Mouse (Mus musculus) liver, embryonic 16.5 days (tissue): ENCODE measurements around the gene Calhm2. TPM values are rescaled to one million over a fixed set of nuclear protein-coding genes. Genes with fewer than 3 reads are reported as not detected.

Source experiments
- ATAC-seq: fragments of 200-750 bp; cut with Nextera tagmentation; 2 replicates; pipeline ENCODE4 v1.8.0; 2017; ENCODE audit warnings: low read depth, mild to moderate bottlenecking, moderate number of reproducible peaks, moderate library complexity
- H3K27ac ChIP-seq: fragments of 300-500 bp; sonication (generic); 2 replicates; pipeline ENCODE4 v1.5.1; 2014; ENCODE audit warnings: mild to moderate bottlenecking, low read length
- H3K27me3 ChIP-seq: fragments of 300-500 bp; sonication (generic); 2 replicates; pipeline ENCODE4 v1.6.1; 2014; ENCODE audit warnings: low read depth, low read length, mixed read lengths; ENCODE audit not compliant: control insufficient read depth, insufficient read depth
- H3K36me3 ChIP-seq: fragments of 300-500 bp; sonication (generic); 2 replicates; pipeline ENCODE4 v1.6.1; 2014; ENCODE audit warnings: mild to moderate bottlenecking; ENCODE audit not compliant: control insufficient read depth, insufficient read depth
- H3K4me1 ChIP-seq: fragments of 300-500 bp; sonication (generic); 2 replicates; pipeline ENCODE4 v1.6.1; 2014; ENCODE audit warnings: low read depth, low read length, mixed read lengths; ENCODE audit not compliant: control insufficient read depth
- H3K4me2 ChIP-seq: fragments of 300-500 bp; sonication (generic); 2 replicates; pipeline ENCODE4 v1.6.1; 2014; ENCODE audit warnings: low read depth, low read length, mixed read lengths
- H3K4me3 ChIP-seq: fragments of 300-500 bp; sonication (generic); 2 replicates; pipeline ENCODE4 v1.5.1; 2014; ENCODE audit warnings: low read depth, mild to moderate bottlenecking, low read length
- H3K9ac ChIP-seq: fragments of 300-500 bp; sonication (generic); 2 replicates; pipeline ENCODE4 v1.6.1; 2014; ENCODE audit warnings: low read depth, low read length
- H3K9me3 ChIP-seq: fragments of 300-500 bp; sonication (generic); replicated peaks from 2 replicates; pipeline ENCODE4 v1.6.1; 2016; ENCODE audit warnings: low read length; ENCODE audit not compliant: control insufficient read depth
- WGBS: fragments of 180-500 bp; shearing (Covaris S2); extraction: QIAGEN DNeasy Blood & Tissue Kit; methylation state at CpG from one replicate; pipeline ENCODE4 v1.1.7; 2014; ENCODE audit not compliant: insufficient replicate concordance; 5-methylcytosine and 5-hydroxymethylcytosine counted together
- polyA plus RNA-seq: library from polyadenylated mRNA; unstranded; fragments of >200 nt; fragmentation: Nextera tagmentation; extraction: Ambion mirVana; gene quantifications from 2 replicates; pipeline ENCODE4 v1.2.1, GENCODE M21; 2015

Calhm2 gene
- 1.9 and 2.0 TPM in 2 replicates for polyA plus RNA-seq

GRCm38 (mm10) chr19:47137771-47138421 is at the start of gene Calhm2:
TSS of gene Calhm2 (minus strand) at chr19:47138294.
- Histone ChIP-seq H3K27ac (peak within 1 kb of the TSS; percentile 72), H3K36me3 (no peaks in the 10 kb centered on the region), H3K9me3 (no peaks in the 10 kb centered on the region), H3K4me2 (peak within 1 kb of the TSS; percentile 43), H3K27me3 (peaks cover 3% of the 10 kb centered on the region), H3K4me1 (peaks cover 6% of the 10 kb centered on the region), H3K9ac (peak within 1 kb of the TSS; percentile 39; the same call in 1 of the 2 replicates), H3K4me3 (peak within 1 kb of the TSS; percentile 48)
- ATAC-seq = 0 out of 2 replicates have a peak, but pooled peaks have one; percentile 5
- WGBS = 4% methylated on average over 28 of the region's 28 CpGs

DNA sequence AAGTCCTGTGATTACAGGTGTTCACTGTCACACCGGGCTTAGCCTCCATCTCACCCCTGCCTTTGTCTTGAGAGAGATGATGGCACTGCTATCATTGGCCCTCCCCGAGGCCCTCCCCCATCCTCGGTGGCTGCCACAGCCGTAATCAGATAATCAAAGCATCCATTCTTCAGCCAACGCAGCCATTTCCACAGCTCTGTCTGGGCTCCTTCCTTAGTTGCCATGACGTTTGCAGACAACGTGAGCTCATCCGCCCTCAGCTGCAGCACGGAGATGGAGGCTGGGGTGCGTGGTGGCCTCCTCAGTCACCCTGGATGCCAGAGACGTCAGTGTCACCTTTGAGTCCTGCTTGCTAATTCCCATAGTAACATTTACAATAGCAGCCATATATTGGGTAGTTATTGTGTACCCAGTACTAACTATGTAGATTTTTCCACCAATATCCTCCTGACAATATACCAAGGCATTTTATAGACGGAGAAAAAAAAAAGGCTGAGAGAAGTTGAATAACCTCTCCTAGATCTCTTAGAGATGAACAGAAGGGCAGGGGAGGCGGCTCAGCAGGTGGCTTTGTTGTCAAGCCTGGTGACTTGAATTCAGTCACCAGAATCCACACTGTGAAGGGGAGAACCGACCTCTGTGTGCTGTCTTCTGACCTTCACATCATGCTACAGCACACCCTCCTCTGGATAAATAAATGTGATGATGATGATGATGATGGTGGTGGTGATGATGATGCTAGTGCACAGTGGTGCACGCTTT is 48.6 kb upstream of the Calhm2 start:
- Histone ChIP-seq H3K27ac (no peak overlapping the region), H3K4me2 (no peak overlapping the region), H3K36me3 (no peaks in the 10 kb centered on the region), H3K9ac (no peak overlapping the region), H3K9me3 (no peaks in the 10 kb centered on the region), H3K4me1 (no peaks in the 10 kb centered on the region), H3K27me3 (no peaks in the 10 kb centered on the region; the same call in 1 of the 2 replicates), H3K4me3 (no peak overlapping the region)
- 37% methylated on average over 15 of the region's 15 CpGs for WGBS
- no peak for ATAC-seq

DNA sequence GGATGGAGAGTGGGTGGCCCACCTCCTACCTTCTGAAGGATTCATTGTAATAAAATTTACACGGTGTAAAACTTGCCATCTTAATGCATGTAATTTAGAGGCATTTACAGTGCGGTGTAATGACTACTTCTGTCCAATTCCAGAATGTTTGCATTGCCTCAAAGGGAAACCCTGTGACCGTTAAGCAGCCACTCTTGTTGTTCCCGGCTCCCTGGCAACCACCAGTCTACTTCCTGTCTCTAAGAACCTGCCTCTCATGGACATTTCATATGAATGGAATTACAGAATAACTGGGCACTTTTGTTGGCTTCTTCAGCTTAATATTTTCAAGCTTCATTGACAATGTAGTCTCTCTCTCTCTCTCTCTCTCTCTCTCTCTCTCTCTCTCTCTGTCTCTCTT is 46.6 kb upstream of the Calhm2 start:
- Histone ChIP-seq H3K4me3 (no peak overlapping the region), H3K27me3 (peaks cover 14% of the 10 kb centered on the region), H3K9me3 (no peaks in the 10 kb centered on the region), H3K4me1 (no peaks in the 10 kb centered on the region), H3K36me3 (no peaks in the 10 kb centered on the region), H3K4me2 (no peak overlapping the region), H3K9ac (no peak overlapping the region), H3K27ac (no peak overlapping the region)
- no peak for ATAC-seq
- 28% methylated on average over 4 of the region's 4 CpGs for WGBS

DNA sequence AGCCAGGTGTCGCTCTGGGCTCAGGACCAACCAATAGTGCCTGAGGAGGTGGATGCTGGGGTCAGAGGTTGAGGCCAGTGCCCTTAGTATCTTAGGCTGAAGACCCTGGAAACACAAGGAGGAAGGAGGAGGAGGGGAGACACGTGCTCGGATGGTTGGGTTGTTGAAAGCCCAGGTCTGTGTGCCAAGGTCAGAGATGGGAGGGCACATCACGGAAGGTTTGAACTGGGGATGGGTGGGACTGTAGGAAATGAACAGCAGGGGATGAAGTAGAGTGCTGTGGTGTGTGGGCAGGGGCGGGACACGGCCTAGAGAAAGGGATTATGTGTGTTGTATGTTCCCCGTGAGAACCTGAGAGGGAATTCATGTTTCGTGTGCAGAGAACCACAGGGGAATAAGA is 46.1 kb upstream of the Calhm2 start:
- 47% methylated on average over 8 of the region's 8 CpGs for WGBS
- ATAC-seq = no peak
- Histone ChIP-seq H3K36me3 (no peaks in the 10 kb centered on the region), H3K27me3 (peaks cover 19% of the 10 kb centered on the region), H3K4me1 (no peaks in the 10 kb centered on the region; the same call in 1 of the 2 replicates), H3K27ac (no peak overlapping the region), H3K9me3 (no peaks in the 10 kb centered on the region), H3K9ac (no peak overlapping the region), H3K4me2 (no peak overlapping the region), H3K4me3 (no peak overlapping the region)

DNA sequence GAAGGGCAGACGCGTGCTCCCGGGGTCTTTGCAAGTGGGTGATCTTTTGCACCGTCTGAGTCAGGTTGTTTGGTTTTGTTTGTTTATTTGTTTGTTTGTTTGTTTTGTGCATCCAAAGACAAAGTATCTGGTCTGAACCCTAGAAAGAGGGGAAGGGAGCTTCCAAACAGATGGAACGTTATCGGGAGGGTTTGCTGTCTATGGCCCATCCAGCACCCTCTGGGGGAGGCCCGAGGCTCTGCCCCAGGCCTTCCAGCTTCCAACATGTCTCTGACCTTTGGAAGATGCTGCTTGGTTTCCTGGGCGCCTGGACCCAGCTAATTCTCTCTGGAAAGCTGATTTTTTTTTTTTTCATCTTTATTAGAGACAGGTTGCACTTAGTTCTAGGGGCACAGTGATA is 41.9 kb upstream of the Calhm2 start:
- Histone ChIP-seq H3K4me1 (no peaks in the 10 kb centered on the region; the same call in 1 of the 2 replicates), H3K4me3 (no peak overlapping the region), H3K9me3 (no peaks in the 10 kb centered on the region), H3K9ac (no peak overlapping the region), H3K36me3 (no peaks in the 10 kb centered on the region), H3K4me2 (no peak overlapping the region), H3K27me3 (peaks cover 40% of the 10 kb centered on the region), H3K27ac (no peak overlapping the region)
- ATAC-seq = no peak
- WGBS = 15% methylated on average over 8 of the region's 8 CpGs

- no peak for ATAC-seq
- no peaks in the 10 kb centered on the region; the same call in 1 of the 2 replicates for H3K4me1 ChIP-seq
- H3K4me3 ChIP-seq = peak overlapping the region; percentile 56
- peaks cover 40% of the 10 kb centered on the region for H3K27me3 ChIP-seq
- H3K9ac ChIP-seq = no peak overlapping the region
- WGBS = 2% methylated on average over 26 of the region's 42 CpGs
- H3K27ac ChIP-seq = no peak overlapping the region
- H3K36me3 ChIP-seq = no peaks in the 10 kb centered on the region
- peak overlapping the region; percentile 79 for H3K4me2 ChIP-seq
- H3K9me3 ChIP-seq = no peaks in the 10 kb centered on the region
These were observed 41.2 kb upstream of the Calhm2 start for GRCm38 (mm10) chr19:47179272-47179809.

DNA sequence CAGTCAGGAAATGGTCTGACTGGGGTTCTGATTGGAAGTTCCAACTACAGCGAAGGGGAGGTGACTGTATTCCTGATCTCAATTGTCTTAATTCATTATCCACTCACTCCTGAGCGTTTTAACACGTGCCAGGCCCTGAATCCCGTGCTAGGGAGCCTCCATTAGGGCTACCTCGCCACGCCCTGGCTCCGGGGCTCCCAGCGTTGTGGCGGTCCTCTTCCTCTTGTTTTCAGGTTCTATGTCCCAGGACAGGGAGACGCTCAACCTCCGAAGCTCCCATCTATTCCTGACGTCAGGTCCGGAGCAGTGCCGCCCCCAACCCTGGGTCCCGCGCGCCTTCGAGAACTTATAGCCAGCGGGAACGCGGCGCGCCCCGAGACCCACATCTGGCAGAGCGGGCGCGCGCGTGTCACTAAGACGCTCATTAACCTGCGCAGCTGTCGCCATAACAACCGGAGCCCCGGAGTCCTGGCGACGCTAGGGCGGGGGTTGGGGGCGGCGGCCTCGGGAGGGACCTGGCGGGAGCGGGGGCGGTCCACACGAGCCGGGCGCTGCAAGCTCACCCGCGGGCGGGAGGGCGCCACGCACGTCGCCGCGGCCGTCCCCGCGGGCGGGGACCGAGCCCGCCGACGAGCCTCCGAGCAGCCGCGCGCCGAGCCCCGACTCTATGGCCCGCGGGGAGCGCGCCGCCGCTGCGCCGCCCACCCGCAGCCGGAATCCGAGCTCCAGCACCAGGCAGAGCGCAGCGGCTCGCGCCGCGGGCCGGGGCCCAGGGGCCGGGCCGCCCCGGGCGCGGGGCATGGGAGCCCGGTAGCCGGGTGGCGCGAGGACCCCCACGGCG is 40.6 kb upstream of the Calhm2 start, which contains the start of gene Neurl1a:
Neurl1a (plus strand) TSS at position 390 of the 841 bp plus-strand sequence.
- ATAC-seq = no peak
- Histone ChIP-seq H3K27me3 (peaks cover 40% of the 10 kb centered on the region), H3K9me3 (no peaks in the 10 kb centered on the region), H3K36me3 (no peaks in the 10 kb centered on the region), H3K4me3 (peak within 1 kb of the TSS; percentile 56), H3K4me1 (no peaks in the 10 kb centered on the region; the same call in 1 of the 2 replicates), H3K27ac (no peak within 1 kb of the TSS), H3K4me2 (peak within 1 kb of the TSS; percentile 79), H3K9ac (no peak within 1 kb of the TSS)
- WGBS = under 1% methylated on average over 58 of the region's 98 CpGs

- Histone ChIP-seq H3K27me3 (peaks cover 40% of the 10 kb centered on the region), H3K9me3 (no peaks in the 10 kb centered on the region)
- no peak for ATAC-seq
These were observed 39.9 kb upstream of the Calhm2 start for GRCm38 (mm10) chr19:47178001-47178400.

More at GRCm38 (mm10) chr19:47178001-47178400, 39.9 kb upstream of the Calhm2 start:
- Histone ChIP-seq H3K4me2 (peak overlapping the region; percentile 79; the same call in 1 of the 2 replicates), H3K4me3 (peak overlapping the region; percentile 56; the same call in 1 of the 2 replicates), H3K9ac (no peak overlapping the region), H3K36me3 (no peaks in the 10 kb centered on the region), H3K27ac (no peak overlapping the region), H3K4me1 (no peaks in the 10 kb centered on the region; the same call in 1 of the 2 replicates)
- WGBS = 17% methylated on average over 10 of the region's 10 CpGs
